Mouse (Mus musculus) mouse embryonic stem cell (cell line): ENCODE measurements around the gene Kcnip4.

ENCODE experiments used
- in situ Hi-C, 2 experiments: fragments of 300-500 bp; cut with MboI; formaldehyde crosslinking; loops; 1 replicate in 1 of 2; 3 replicates in 1 of 2; pipeline ENCODE4 v1.14.3; 2019 to 2020; ENCODE audit warnings: low sequenced_read_pairs in 2 of 2, low pct_unique_long_range_greater_than_20kb in 1 of 2, mixed read lengths in 1 of 2; ENCODE audit not compliant: unreplicated experiment in 1 of 2

Gene Kcnip4

GRCm38 (mm10) chr5:49058926-49059325, 465.8 kb downstream of the Kcnip4 start:
- in situ Hi-C loops, result no loop called here

- in situ Hi-C loops, result no loop called here
These were observed 466.9 kb downstream of the Kcnip4 start for GRCm38 (mm10) chr5:49057636-49058340.

GRCm38 (mm10) chr5:49047960-49048359, 476.7 kb downstream of the Kcnip4 start:
- in situ Hi-C loops, result no loop called here

GRCm38 (mm10) chr5:49041259-49041845, 483.4 kb downstream of the Kcnip4 start:
- in situ Hi-C loops, result no loop called here

- in situ Hi-C loops, result no loop called here
These were observed 527.3 kb downstream of the Kcnip4 start for GRCm38 (mm10) chr5:48997359-48997758.

GRCm38 (mm10) chr5:48989145-48989659, 535.5 kb downstream of the Kcnip4 start:
- in situ Hi-C loops, result no loop called here

GRCm38 (mm10) chr5:48942378-48943088, 582.2 kb downstream of the Kcnip4 start:
- in situ Hi-C loops, result no loop called here

- in situ Hi-C loops, result no loop called here
These were observed 592.8 kb downstream of the Kcnip4 start for GRCm38 (mm10) chr5:48931881-48932280.

GRCm38 (mm10) chr5:48890216-48890615, 634.5 kb downstream of the Kcnip4 start:
- in situ Hi-C loops, result no loop called here

GRCm38 (mm10) chr5:48889395-48890194, 635.1 kb downstream of the Kcnip4 start:
- in situ Hi-C loops, result no loop called here

GRCm38 (mm10) chr5:48878081-48878480, 646.6 kb downstream of the Kcnip4 start:
- in situ Hi-C loops, result no loop called here

GRCm38 (mm10) chr5:48864268-48864967, 660.3 kb downstream of the Kcnip4 start:
- in situ Hi-C loops, result no loop called here

GRCm38 (mm10) chr5:48840971-48841370, 683.7 kb downstream of the Kcnip4 start:
- in situ Hi-C loops, result no loop called here

GRCm38 (mm10) chr5:48795526-48795925, 729.2 kb downstream of the Kcnip4 start:
- in situ Hi-C loops, result no loop called here

GRCm38 (mm10) chr5:48779376-48779775, 745.3 kb downstream of the Kcnip4 start:
- in situ Hi-C loops, result no loop called here

- in situ Hi-C loops, result no loop called here
These were observed 776.1 kb downstream of the Kcnip4 start for GRCm38 (mm10) chr5:48748613-48749012.

- in situ Hi-C loops, result no loop called here
These were observed 787.1 kb downstream of the Kcnip4 start for GRCm38 (mm10) chr5:48737640-48738039.

GRCm38 (mm10) chr5:48718166-48718565, 806.5 kb downstream of the Kcnip4 start:
- in situ Hi-C loops, result no loop called here
